Mouse (Mus musculus): Measurements from ENCODE around the gene Scrt2. TPM values are rescaled to one million over a fixed set of nuclear protein-coding genes. Genes with fewer than 3 reads are reported as not detected.

Scrt2 gene
- polyA plus RNA-seq, 1 experiment, result 0.21 TPM

DNA sequence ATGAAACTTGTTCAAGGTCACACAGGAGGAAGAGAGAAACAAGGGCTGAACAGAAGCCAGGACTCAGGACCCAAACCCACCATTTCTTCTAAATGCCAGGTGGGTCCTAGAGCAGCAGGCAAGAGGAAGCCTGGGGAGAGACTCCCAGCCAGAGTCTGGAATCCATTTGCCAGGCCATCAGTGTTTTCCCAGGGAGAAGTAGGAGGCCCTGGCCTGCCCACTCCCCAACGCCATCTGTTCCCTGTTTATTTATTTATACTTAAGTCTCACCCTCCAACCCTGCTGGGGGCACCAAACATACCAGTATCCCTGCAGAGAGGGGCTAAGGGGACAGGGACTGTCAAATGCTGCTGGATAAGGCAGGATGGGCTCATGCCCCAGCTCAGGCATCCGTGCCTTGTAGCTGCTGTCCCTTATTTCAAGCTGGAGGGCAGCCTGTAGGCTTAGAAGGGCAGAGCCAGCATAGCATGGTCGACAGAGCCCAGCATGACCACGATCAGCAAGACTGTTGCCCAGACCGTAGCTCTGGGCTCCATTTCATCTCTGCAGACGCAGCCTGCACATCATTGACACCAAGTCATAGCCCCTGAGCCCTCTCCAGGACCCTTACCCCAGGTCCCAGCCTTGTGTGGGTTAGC lies 38.0 kb downstream of the Scrt2 start:
- no peak overlapping the region for H3K27ac ChIP-seq (ENCODE audit: control insufficient read depth, insufficient read depth, low read depth, low read length)
- no peaks in the 10 kb centered on the region for H3K27me3 ChIP-seq (ENCODE audit: control insufficient read depth, insufficient read depth, low read length)
- TF ChIP-seq CTCF (IDR thresholded peaks at IDR 0.05; ENCODE audit: control insufficient read depth, insufficient read depth, insufficient replicate concordance, low read depth, low read length) (no peak), POLR2A (IDR thresholded peaks at IDR 0.05; ENCODE audit: control insufficient read depth, low read depth, low read length) (no peak)
- H3K4me1 ChIP-seq (ENCODE audit: control insufficient read depth, insufficient read depth, low read length), result peaks cover 5% of the 10 kb centered on the region
- no peaks in the 10 kb centered on the region for H3K36me3 ChIP-seq (ENCODE audit: control insufficient read depth, insufficient read depth, low read length)
- no peak overlapping the region for H3K4me3 ChIP-seq (ENCODE audit: control insufficient read depth, low read depth, low read length)

GRCm38 (mm10) chr2:152122896-152123295 lies 41.6 kb downstream of the Scrt2 start:
- TF ChIP-seq CTCF (IDR thresholded peaks at IDR 0.05; ENCODE audit: control insufficient read depth, insufficient read depth, insufficient replicate concordance, low read depth, low read length) (no peak), POLR2A (IDR thresholded peaks at IDR 0.05; ENCODE audit: control insufficient read depth, low read depth, low read length) (no peak)
- Histone ChIP-seq H3K27ac (ENCODE audit: control insufficient read depth, insufficient read depth, low read depth, low read length) (no peak overlapping the region), H3K4me3 (ENCODE audit: control insufficient read depth, low read depth, low read length) (no peak overlapping the region), H3K4me1 (ENCODE audit: control insufficient read depth, insufficient read depth, low read length) (no peaks in the 10 kb centered on the region), H3K27me3 (ENCODE audit: control insufficient read depth, insufficient read depth, low read length) (no peaks in the 10 kb centered on the region), H3K36me3 (ENCODE audit: control insufficient read depth, insufficient read depth, low read length) (no peaks in the 10 kb centered on the region)

DNA sequence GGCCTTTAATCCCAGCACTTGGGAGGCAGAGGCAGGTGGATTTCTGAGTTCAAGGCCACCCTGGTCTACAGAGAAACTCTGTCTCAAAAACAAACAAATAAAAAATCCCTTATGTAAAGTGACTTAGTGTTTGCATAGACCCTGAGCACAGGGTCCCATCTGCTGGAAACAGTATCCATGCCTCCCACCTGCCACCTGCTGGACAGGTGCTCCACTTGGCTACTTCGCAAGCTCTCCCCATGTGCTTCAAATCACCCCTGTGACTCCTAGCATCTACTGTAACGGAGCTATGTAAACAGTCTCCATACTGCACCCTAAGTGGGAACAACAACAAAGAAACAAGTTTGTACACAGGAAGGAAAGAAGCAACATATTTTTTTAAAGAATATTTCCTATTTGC lies 47.3 kb downstream of the Scrt2 start:
- no peak overlapping the region for H3K27ac ChIP-seq (ENCODE audit: control insufficient read depth, insufficient read depth, low read depth, low read length)
- H3K4me3 ChIP-seq (ENCODE audit: control insufficient read depth, low read depth, low read length), result no peak overlapping the region
- H3K27me3 ChIP-seq (ENCODE audit: control insufficient read depth, insufficient read depth, low read length), result no peaks in the 10 kb centered on the region
- H3K36me3 ChIP-seq (ENCODE audit: control insufficient read depth, insufficient read depth, low read length), result no peaks in the 10 kb centered on the region
- TF ChIP-seq POLR2A (IDR thresholded peaks at IDR 0.05; ENCODE audit: control insufficient read depth, low read depth, low read length) (no peak), CTCF (IDR thresholded peaks at IDR 0.05; ENCODE audit: control insufficient read depth, insufficient read depth, insufficient replicate concordance, low read depth, low read length) (no peak)
- no peaks in the 10 kb centered on the region for H3K4me1 ChIP-seq (ENCODE audit: control insufficient read depth, insufficient read depth, low read length)

- H3K36me3 ChIP-seq (ENCODE audit: control insufficient read depth, insufficient read depth, low read length), result no peaks in the 10 kb centered on the region
- TF ChIP-seq CTCF (IDR thresholded peaks at IDR 0.05; ENCODE audit: control insufficient read depth, insufficient read depth, insufficient replicate concordance, low read depth, low read length) (no peak), POLR2A (IDR thresholded peaks at IDR 0.05; ENCODE audit: control insufficient read depth, low read depth, low read length) (no peak)
- H3K27me3 ChIP-seq (ENCODE audit: control insufficient read depth, insufficient read depth, low read length), result no peaks in the 10 kb centered on the region
- no peak overlapping the region for H3K27ac ChIP-seq (ENCODE audit: control insufficient read depth, insufficient read depth, low read depth, low read length)
- H3K4me1 ChIP-seq (ENCODE audit: control insufficient read depth, insufficient read depth, low read length), result no peaks in the 10 kb centered on the region
- H3K4me3 ChIP-seq (ENCODE audit: control insufficient read depth, low read depth, low read length), result no peak overlapping the region
Measured at GRCm38 (mm10) chr2:152129778-152130177, 48.4 kb downstream of the Scrt2 start.

GRCm38 (mm10) chr2:152132016-152132415 lies 50.7 kb downstream of the Scrt2 start:
- Histone ChIP-seq H3K4me3 (ENCODE audit: control insufficient read depth, low read depth, low read length) (no peak overlapping the region), H3K4me1 (ENCODE audit: control insufficient read depth, insufficient read depth, low read length) (no peaks in the 10 kb centered on the region), H3K27ac (ENCODE audit: control insufficient read depth, insufficient read depth, low read depth, low read length) (no peak overlapping the region), H3K27me3 (ENCODE audit: control insufficient read depth, insufficient read depth, low read length) (no peaks in the 10 kb centered on the region), H3K36me3 (ENCODE audit: control insufficient read depth, insufficient read depth, low read length) (no peaks in the 10 kb centered on the region)
- TF ChIP-seq POLR2A (IDR thresholded peaks at IDR 0.05; ENCODE audit: control insufficient read depth, low read depth, low read length), result no peak
- TF ChIP-seq CTCF (IDR thresholded peaks at IDR 0.05; ENCODE audit: control insufficient read depth, insufficient read depth, insufficient replicate concordance, low read depth, low read length), result no peak

GRCm38 (mm10) chr2:152132691-152133090 lies 51.4 kb downstream of the Scrt2 start:
- H3K27me3 ChIP-seq (ENCODE audit: control insufficient read depth, insufficient read depth, low read length), result no peaks in the 10 kb centered on the region
- H3K27ac ChIP-seq (ENCODE audit: control insufficient read depth, insufficient read depth, low read depth, low read length), result no peak overlapping the region
- H3K36me3 ChIP-seq (ENCODE audit: control insufficient read depth, insufficient read depth, low read length), result no peaks in the 10 kb centered on the region
- H3K4me1 ChIP-seq (ENCODE audit: control insufficient read depth, insufficient read depth, low read length), result no peaks in the 10 kb centered on the region
- no peak for TF ChIP-seq POLR2A (IDR thresholded peaks at IDR 0.05; ENCODE audit: control insufficient read depth, low read depth, low read length)
- no peak for TF ChIP-seq CTCF (IDR thresholded peaks at IDR 0.05; ENCODE audit: control insufficient read depth, insufficient read depth, insufficient replicate concordance, low read depth, low read length)
- H3K4me3 ChIP-seq (ENCODE audit: control insufficient read depth, low read depth, low read length), result no peak overlapping the region

GRCm38 (mm10) chr2:152139191-152139987 lies 58.1 kb downstream of the Scrt2 start:
- no peak for TF ChIP-seq POLR2A (IDR thresholded peaks at IDR 0.05; ENCODE audit: control insufficient read depth, low read depth, low read length)
- no peak for TF ChIP-seq CTCF (IDR thresholded peaks at IDR 0.05; ENCODE audit: control insufficient read depth, insufficient read depth, insufficient replicate concordance, low read depth, low read length)
- peaks cover 19% of the 10 kb centered on the region for H3K4me1 ChIP-seq (ENCODE audit: control insufficient read depth, insufficient read depth, low read length)
- H3K4me3 ChIP-seq (ENCODE audit: control insufficient read depth, low read depth, low read length), result no peak overlapping the region
- no peak overlapping the region for H3K27ac ChIP-seq (ENCODE audit: control insufficient read depth, insufficient read depth, low read depth, low read length)
- no peaks in the 10 kb centered on the region for H3K36me3 ChIP-seq (ENCODE audit: control insufficient read depth, insufficient read depth, low read length)
- H3K27me3 ChIP-seq (ENCODE audit: control insufficient read depth, insufficient read depth, low read length), result no peaks in the 10 kb centered on the region
